Mouse (Mus musculus) limb, embryonic 13.5 days (tissue): ENCODE results near the gene Serpinf1. TPM values are rescaled to one million over a fixed set of nuclear protein-coding genes. Genes with fewer than 3 reads are reported as not detected.
A peak's percentile ranks its signal among the peaks of the same experiment; 100 is the strongest.

Source experiments
- ATAC-seq: fragments of 200-750 bp; cut with Nextera tagmentation; 2 replicates; pipeline ENCODE4 v1.8.0; 2017; ENCODE audit warnings: low read depth, moderate number of reproducible peaks, moderate TSS enrichment; ENCODE audit not compliant: low FRiP score
- H3K27ac ChIP-seq: fragments of 300-500 bp; sonication (generic); 2 replicates; pipeline ENCODE4 v1.5.1; 2015; ENCODE audit warnings: inconsistent platforms, mild to moderate bottlenecking, moderate library complexity
- H3K27me3 ChIP-seq: fragments of 300-500 bp; sonication (generic); 2 replicates; pipeline ENCODE4 v1.6.1; 2015; ENCODE audit warnings: mild to moderate bottlenecking, inconsistent platforms
- H3K36me3 ChIP-seq: fragments of 300-500 bp; sonication (generic); 2 replicates; pipeline ENCODE4 v1.6.1; 2015; ENCODE audit warnings: inconsistent platforms, mild to moderate bottlenecking, moderate library complexity
- H3K4me1 ChIP-seq: fragments of 300-500 bp; sonication (generic); 2 replicates; pipeline ENCODE4 v1.6.1; 2015; ENCODE audit warnings: inconsistent platforms
- H3K4me2 ChIP-seq: fragments of 300-500 bp; sonication (generic); replicated peaks from 2 replicates; pipeline ENCODE4 v1.6.1; 2015; ENCODE audit warnings: inconsistent platforms, mild to moderate bottlenecking, moderate library complexity
- H3K4me3 ChIP-seq: fragments of 300-500 bp; sonication (generic); 2 replicates; pipeline ENCODE4 v1.5.1; 2015; ENCODE audit warnings: moderate library complexity, mild to moderate bottlenecking, inconsistent platforms
- H3K9ac ChIP-seq: fragments of 300-500 bp; sonication (generic); 2 replicates; pipeline ENCODE4 v1.6.1; 2015; ENCODE audit warnings: mild to moderate bottlenecking, inconsistent platforms
- H3K9me3 ChIP-seq: fragments of 300-500 bp; sonication (generic); 2 replicates; pipeline ENCODE4 v1.6.1; 2016; ENCODE audit warnings: inconsistent platforms
- WGBS: fragments of 180-500 bp; shearing (Covaris S2); methylation state at CpG from one replicate; pipeline ENCODE4 v1.1.7; 2015; 5-methylcytosine and 5-hydroxymethylcytosine counted together
- polyA plus RNA-seq: library from polyadenylated mRNA; unstranded; fragments of >200 nt; fragmentation: Nextera tagmentation; extraction: Ambion mirVana; gene quantifications from 2 replicates; pipeline ENCODE4 v1.2.1, GENCODE M21; 2015

Serpinf1 gene
- polyA plus RNA-seq = 227 and 235 TPM in 2 replicates

DNA sequence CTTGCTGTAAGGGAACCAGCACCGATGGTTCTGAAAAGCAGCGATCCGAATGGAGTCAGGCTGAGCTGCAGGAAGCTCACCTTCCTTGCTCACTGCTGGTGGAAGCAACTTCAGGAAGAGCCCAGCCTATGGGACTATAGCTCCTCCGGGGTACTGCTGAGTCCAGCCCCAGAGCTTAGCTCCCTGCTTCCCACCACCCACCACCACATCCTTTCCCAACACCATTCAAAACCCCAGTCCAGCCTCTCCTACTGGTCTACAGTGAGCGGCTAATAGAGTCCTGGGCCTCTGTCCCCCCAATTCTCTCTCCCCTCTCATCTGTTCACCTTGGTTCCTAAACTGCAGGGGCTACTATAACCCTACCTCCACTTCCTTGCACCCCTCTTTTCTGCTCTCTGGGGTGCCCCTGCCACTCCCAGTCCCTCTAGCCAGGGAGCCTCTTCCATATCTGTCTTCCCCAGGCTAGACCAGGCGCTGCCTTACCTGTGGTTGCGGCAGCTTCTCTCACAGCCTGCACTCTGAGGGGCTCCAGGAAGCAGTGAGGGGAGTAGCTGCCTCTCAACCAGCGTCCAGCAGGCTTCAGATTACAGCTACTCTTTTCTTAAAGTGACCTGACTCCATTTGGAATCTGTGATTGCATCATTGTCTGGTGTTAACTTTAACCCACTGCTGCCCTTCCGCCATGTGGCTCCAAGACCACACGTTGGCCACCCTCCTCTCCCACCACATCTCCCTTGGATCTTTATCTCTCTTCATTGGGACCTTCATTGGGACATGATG is at the start of gene Serpinf1:
Serpinf1 (minus strand) TSS at position 689 of the 780 bp plus-strand sequence.
- peak within 1 kb of the TSS; percentile 80 for H3K4me2 ChIP-seq
- H3K4me3 ChIP-seq = peak within 1 kb of the TSS; percentile 52
- peaks cover 5% of the 10 kb centered on the region for H3K36me3 ChIP-seq
- H3K4me1 ChIP-seq = peaks cover 29% of the 10 kb centered on the region
- H3K27me3 ChIP-seq = no peaks in the 10 kb centered on the region
- WGBS = 20% methylated on average over 10 of the region's 10 CpGs
- H3K27ac ChIP-seq = peak within 1 kb of the TSS; percentile 73
- peak within 1 kb of the TSS; percentile 65 for H3K9ac ChIP-seq
- peak; percentile 51 for ATAC-seq
- no peaks in the 10 kb centered on the region for H3K9me3 ChIP-seq

DNA sequence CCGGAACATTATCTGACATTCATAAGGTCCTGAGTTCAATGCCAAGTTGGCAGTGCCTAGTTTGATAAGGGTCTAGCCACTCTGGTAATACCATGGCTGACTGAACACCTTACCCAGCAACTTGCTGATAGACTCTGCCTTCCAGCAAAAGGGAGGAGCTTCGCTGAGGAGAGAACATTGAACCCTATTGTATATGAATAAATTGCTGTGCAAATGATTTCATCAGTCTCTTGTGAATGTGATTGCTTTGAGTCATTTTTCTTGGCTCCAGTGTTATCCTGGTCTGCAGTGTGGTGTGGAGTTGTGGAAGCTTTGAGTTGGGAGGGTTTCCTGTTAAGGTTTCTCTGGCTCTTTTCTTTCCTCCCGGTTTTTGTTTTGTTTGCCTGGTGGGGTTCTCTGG is 48.2 kb upstream of the Serpinf1 start:
- Histone ChIP-seq H3K4me2 (no peak overlapping the region), H3K4me3 (no peak overlapping the region), H3K36me3 (peaks cover 2% of the 10 kb centered on the region; the same call in 1 of the 2 replicates), H3K4me1 (peaks cover 12% of the 10 kb centered on the region), H3K27me3 (peaks cover 2% of the 10 kb centered on the region; the same call in 1 of the 2 replicates), H3K27ac (no peak overlapping the region), H3K9ac (no peak overlapping the region), H3K9me3 (peaks cover 4% of the 10 kb centered on the region; the same call in 1 of the 2 replicates)
- 87% methylated on average over 3 of the region's 3 CpGs for WGBS
- no peak for ATAC-seq

DNA sequence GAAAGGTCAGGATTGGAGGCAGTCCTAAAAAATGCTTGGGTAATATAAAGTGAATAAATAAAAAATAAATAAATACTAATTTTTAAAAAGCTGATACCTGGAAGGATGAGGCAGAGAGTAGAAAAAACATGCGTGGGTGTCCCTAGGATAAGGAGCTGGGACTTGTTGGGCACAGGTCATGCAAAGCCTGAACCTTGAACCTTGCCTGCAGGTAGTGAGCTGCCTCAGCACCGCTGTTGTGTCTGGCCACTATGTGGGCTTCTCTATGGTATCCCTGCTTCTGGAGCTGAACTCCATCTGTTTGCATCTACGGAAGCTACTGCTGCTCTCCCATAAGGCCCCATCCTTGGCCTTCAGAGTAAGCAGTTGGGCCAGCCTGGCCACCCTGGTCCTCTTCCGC is 46.8 kb upstream of the Serpinf1 start:
- peaks cover 4% of the 10 kb centered on the region; the same call in 1 of the 2 replicates for H3K9me3 ChIP-seq
- H3K4me2 ChIP-seq = no peak overlapping the region
- H3K9ac ChIP-seq = no peak overlapping the region
- peaks cover 2% of the 10 kb centered on the region; the same call in 1 of the 2 replicates for H3K27me3 ChIP-seq
- 88% methylated on average over 4 of the region's 4 CpGs for WGBS
- ATAC-seq = no peak
- peaks cover 14% of the 10 kb centered on the region for H3K36me3 ChIP-seq
- H3K27ac ChIP-seq = no peak overlapping the region; the same call in 1 of the 2 replicates
- H3K4me1 ChIP-seq = peaks cover 12% of the 10 kb centered on the region
- H3K4me3 ChIP-seq = no peak overlapping the region

DNA sequence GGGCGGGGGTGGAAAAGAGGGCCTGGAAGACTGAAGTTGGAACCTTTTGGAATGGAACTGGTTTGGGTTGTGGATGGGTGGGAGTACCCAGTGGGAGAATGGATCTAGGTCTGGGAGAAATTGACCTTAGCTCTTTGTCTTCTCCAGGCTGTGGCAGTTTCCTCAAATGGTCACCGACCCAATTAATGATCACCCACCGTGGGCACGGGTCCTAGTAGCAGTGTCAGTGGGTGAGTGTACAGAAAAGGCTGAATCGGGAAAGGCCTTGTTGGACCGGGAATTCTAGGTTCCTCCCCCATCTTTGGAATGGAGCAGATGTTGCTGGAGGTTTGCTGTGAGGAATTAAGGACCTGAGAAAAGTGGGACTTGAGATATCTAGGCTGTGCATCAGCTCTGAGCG is 45.9 kb upstream of the Serpinf1 start:
- Histone ChIP-seq H3K4me1 (peaks cover 17% of the 10 kb centered on the region), H3K4me2 (peak overlapping the region; percentile 83), H3K36me3 (peaks cover 14% of the 10 kb centered on the region), H3K27me3 (peaks cover 2% of the 10 kb centered on the region; the same call in 1 of the 2 replicates), H3K9me3 (peaks cover 4% of the 10 kb centered on the region; the same call in 1 of the 2 replicates), H3K9ac (peak overlapping the region; percentile 75), H3K27ac (no peak overlapping the region), H3K4me3 (peak overlapping the region; percentile 48)
- WGBS = 67% methylated on average over 7 of the region's 7 CpGs
- no peak for ATAC-seq

DNA sequence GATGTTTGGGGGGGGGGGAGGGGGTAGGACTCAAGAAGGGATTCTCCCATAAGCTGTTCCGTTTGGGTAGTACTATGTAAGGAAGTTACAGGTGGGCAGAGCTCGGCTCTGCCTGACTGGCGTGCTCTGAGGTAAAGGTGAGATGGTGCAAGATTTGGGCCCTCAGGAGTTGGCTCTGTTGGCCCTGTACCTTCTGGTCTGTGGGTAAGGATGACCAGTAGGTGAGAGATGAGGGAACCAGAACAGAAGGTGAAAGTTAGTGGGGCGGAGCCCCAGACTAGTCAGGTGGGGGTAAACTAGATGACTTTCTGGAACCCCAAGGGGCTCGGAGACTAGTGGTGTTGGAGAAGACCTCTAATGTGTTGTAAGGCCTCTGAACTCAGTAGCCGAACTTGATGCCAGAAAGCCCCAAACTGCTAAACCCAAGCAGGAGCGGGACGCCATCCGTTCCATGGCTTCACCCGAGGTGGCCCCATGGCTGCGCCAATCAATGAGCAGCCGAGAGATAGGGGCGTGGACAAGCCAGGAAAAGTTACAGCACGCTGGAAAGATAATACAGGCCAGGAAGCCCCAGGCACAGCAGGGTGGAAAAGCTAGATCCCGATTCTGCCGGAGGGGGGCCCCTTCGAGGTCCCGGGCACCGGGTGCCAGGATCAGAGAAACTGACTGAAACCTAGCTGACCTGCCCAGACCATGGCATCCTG is 45.2 kb upstream of the Serpinf1 start:
- Histone ChIP-seq H3K4me3 (peak overlapping the region; percentile 48), H3K27ac (peak overlapping the region; percentile 48; the same call in 1 of the 2 replicates), H3K27me3 (peaks cover 2% of the 10 kb centered on the region; the same call in 1 of the 2 replicates), H3K9me3 (peaks cover 4% of the 10 kb centered on the region; the same call in 1 of the 2 replicates), H3K4me1 (peaks cover 24% of the 10 kb centered on the region), H3K36me3 (peaks cover 14% of the 10 kb centered on the region), H3K9ac (peak overlapping the region; percentile 75), H3K4me2 (peak overlapping the region; percentile 83)
- WGBS = 18% methylated on average over 19 of the region's 19 CpGs
- ATAC-seq = peak; percentile 71; the same call in 1 of the 2 replicates

DNA sequence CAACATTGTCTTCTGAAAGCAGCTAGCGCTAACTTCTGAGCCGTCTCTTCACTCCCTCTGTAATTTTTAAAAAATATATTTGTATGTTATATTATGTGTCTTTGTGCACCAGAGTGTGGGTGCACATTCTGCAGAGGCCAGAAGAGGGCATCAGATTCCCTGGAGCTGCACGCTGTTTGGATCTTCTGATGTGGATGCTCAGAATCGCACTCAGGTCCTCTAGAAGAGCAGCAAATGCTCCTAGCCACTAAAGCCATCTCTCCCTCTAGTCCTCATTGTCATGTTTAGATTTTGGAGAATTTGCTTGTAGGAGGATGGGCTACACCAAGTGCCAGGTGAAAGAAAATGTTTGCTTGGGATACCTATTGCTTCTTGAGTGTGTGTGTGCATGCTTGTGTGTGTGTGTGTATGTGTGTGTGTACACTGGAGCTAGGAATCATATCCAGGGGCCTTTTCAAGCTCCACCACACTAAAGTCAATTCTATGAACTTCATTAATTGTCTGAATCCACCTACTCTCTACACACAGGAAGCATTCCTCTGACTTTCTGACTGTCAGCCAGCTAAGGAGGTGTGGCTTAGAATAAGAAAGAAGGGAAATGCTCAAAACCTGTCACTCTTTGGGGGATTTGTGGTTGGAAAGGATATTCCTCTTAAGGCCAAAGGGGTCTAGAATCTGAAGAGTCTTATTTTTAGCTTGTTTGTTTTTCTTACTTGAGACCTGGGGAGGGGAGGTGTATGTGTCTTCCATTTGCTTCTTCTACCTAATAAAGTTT is 44.4 kb upstream of the Serpinf1 start:
- Histone ChIP-seq H3K27me3 (peaks cover 2% of the 10 kb centered on the region; the same call in 1 of the 2 replicates), H3K36me3 (peaks cover 14% of the 10 kb centered on the region), H3K9ac (no peak overlapping the region), H3K4me3 (no peak overlapping the region), H3K9me3 (peaks cover 4% of the 10 kb centered on the region; the same call in 1 of the 2 replicates), H3K27ac (no peak overlapping the region), H3K4me1 (peaks cover 31% of the 10 kb centered on the region), H3K4me2 (no peak overlapping the region)
- ATAC-seq = no peak
- 98% methylated on average over 4 of the region's 4 CpGs for WGBS

DNA sequence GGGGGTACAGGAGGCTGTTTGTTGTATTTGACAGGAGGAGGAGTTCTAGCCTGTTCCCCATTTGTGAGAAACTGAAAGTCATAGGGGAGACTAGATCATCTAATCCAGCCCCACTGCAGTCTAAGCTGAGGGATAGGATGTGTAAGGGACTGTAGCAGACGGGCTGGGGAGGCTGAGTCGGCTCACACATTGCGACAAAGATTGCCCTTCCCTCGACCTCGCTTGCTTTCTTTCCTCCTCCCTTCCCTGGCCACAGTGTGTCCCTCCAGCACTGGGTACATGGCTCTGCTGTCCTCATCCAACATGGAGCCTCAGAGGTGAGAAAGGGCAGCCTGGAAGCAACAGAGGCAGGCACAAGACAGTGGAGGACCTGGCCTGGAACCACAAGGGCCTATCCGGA is 42.5 kb upstream of the Serpinf1 start:
- WGBS = 82% methylated on average over 6 of the region's 6 CpGs
- H3K27ac ChIP-seq = no peak overlapping the region
- H3K27me3 ChIP-seq = peaks cover 2% of the 10 kb centered on the region; the same call in 1 of the 2 replicates
- H3K9me3 ChIP-seq = peaks cover 4% of the 10 kb centered on the region; the same call in 1 of the 2 replicates
- no peak overlapping the region for H3K9ac ChIP-seq
- H3K4me1 ChIP-seq = peaks cover 40% of the 10 kb centered on the region
- peaks cover 14% of the 10 kb centered on the region for H3K36me3 ChIP-seq
- ATAC-seq = no peak
- H3K4me3 ChIP-seq = no peak overlapping the region
- no peak overlapping the region for H3K4me2 ChIP-seq

DNA sequence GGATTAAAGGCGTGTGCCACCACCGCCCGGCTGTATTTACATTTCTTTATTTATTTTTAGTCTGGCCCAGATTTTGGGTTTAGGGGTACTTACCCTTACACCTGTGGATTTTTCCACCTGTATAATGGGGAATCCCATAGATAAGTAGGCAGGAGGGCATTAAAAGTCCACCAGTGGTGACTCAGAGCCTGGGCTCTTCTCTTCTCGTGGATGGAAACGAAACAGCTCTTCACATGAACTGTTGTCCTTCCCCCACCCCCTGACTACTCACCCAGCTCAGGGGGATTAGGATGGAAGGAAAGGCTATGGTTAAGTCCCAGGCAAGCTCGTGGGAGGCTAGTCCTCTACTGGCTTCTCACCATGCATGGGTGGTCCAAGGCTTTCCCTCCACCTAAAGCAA is 41.9 kb upstream of the Serpinf1 start:
- Histone ChIP-seq H3K27ac (no peak overlapping the region), H3K9me3 (peaks cover 4% of the 10 kb centered on the region; the same call in 1 of the 2 replicates), H3K4me2 (no peak overlapping the region), H3K9ac (no peak overlapping the region), H3K27me3 (peaks cover 2% of the 10 kb centered on the region; the same call in 1 of the 2 replicates), H3K36me3 (peaks cover 14% of the 10 kb centered on the region), H3K4me3 (no peak overlapping the region), H3K4me1 (peaks cover 46% of the 10 kb centered on the region)
- 89% methylated on average over 6 of the region's 6 CpGs for WGBS
- ATAC-seq = no peak

DNA sequence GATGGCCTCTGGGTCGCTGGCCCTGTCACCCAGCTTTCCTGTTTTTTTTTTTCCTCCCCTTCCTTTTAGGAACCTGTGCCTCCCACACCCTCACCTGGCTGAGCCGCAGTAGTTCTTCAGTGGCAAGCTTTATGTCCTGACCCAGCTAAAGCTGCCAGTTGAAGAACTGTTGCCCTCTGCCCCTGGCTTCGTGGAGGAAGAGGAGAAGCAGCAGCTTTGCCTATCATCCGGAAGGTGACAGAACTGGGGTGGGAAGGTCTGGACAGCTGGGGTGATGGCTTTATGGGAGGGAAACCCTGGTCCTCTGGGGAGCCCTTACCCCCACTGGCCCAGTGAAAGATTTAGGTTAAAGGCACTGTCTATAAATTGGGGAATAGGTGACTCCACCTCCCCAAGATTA is 41.1 kb upstream of the Serpinf1 start:
- Histone ChIP-seq H3K36me3 (peaks cover 14% of the 10 kb centered on the region), H3K9ac (no peak overlapping the region), H3K27ac (peak overlapping the region; percentile 63), H3K9me3 (peaks cover 4% of the 10 kb centered on the region; the same call in 1 of the 2 replicates), H3K4me2 (peak overlapping the region; percentile 97), H3K4me3 (peak overlapping the region; percentile 73), H3K4me1 (peaks cover 46% of the 10 kb centered on the region), H3K27me3 (peaks cover 2% of the 10 kb centered on the region; the same call in 1 of the 2 replicates)
- no peak for ATAC-seq
- WGBS = 56% methylated on average over 4 of the region's 4 CpGs

DNA sequence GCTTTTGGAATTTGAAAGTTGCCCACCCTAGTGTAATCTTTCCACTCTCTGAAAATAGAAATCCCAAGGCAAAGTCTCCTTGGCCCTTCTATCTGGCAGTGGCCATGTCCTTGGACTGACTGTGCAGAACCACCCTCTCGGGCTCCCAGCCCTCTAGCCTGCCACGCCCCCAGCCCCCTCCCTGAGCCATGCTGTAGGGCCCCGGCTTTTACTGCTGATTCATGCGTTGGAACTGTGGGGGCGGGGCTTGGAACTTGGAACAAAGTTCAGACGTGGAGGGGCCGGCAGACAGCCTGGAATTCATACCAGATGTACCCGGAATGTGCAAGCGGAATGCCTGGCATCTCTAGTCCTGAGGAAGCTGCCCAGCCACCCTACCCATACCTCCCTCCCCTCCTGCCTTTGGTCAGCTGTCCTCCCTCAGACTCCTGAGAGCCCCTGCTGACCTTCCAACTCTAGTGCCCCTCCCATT is 40.4 kb upstream of the Serpinf1 start:
- Histone ChIP-seq H3K4me3 (peak overlapping the region; percentile 73), H3K9me3 (peaks cover 4% of the 10 kb centered on the region; the same call in 1 of the 2 replicates), H3K27ac (peak overlapping the region; percentile 63), H3K4me2 (peak overlapping the region; percentile 97), H3K4me1 (peaks cover 39% of the 10 kb centered on the region), H3K27me3 (no peaks in the 10 kb centered on the region), H3K9ac (peak overlapping the region; percentile 70), H3K36me3 (peaks cover 14% of the 10 kb centered on the region)
- peak; percentile 26 for ATAC-seq
- 0% methylated on average over 9 of the region's 9 CpGs for WGBS

DNA sequence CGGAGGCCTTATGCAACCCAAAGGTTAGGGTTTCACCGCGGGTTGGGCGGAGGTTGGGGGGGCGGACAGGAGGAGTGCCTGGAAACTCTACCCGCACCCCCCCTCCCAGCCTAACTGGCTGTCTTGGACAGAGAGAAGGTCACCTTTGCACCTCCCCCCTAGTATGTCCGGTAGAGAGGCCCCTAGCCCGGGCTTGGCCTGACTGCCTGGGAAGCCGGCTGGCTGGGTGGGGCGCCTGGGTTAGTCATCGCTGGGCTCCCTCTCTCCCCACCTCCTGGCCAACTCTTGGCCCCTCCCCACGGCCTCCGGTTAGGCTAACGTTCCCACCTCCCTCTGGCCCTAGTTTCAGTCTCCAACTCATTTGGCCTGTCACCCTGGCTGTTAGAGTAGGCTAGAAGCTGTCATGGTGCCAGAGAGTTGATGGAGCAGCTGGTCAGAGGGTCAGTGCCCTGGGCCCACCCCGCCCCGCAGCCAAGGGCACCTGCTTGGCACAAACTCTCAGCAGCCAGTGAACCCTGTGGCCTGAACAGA is 39.8 kb upstream of the Serpinf1 start:
- H3K27me3 ChIP-seq = no peaks in the 10 kb centered on the region
- H3K27ac ChIP-seq = peak overlapping the region; percentile 63; the same call in 1 of the 2 replicates
- no peak for ATAC-seq
- 7% methylated on average over 13 of the region's 16 CpGs for WGBS
- H3K4me3 ChIP-seq = peak overlapping the region; percentile 73
- H3K36me3 ChIP-seq = peaks cover 14% of the 10 kb centered on the region
- H3K4me2 ChIP-seq = peak overlapping the region; percentile 97
- H3K9me3 ChIP-seq = peaks cover 4% of the 10 kb centered on the region; the same call in 1 of the 2 replicates
- peaks cover 37% of the 10 kb centered on the region for H3K4me1 ChIP-seq
- H3K9ac ChIP-seq = peak overlapping the region; percentile 70
